18 mouse cellular contexts compared by ENCODE assay signal in the genomic region with DNA sequence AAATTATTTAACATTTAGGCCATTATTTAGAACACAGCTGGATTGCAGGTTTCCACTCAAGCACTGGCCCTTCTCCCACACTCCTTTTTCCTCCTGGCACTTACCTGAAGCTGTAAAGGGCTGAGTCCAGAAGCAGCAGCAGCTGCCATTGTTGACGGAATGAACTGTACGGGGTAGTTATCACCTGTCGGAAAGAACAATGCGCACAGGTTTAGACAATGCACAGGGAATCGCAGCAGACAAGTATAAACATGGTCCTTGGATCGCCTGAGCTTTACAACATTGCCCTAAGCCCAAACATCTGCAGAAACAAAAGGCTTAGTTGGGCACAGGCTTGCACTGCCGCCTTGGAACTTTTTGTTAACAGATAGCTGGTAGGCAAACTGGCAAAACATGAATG.
A peak's percentile ranks its signal among the peaks of the same experiment; 100 is the strongest.
DNase-seq lines count a peak whose midpoint lies in the region; ATAC-seq and TF ChIP-seq lines count a peak whose summit lies in the region.
"Had no signal": no experiment of that assay in that cellular context is flagged by ENCODE, and none has a peak within 500 bp of the region (broad histone marks: within the 10 kb centered on the region; RNA-seq: fewer than 3 reads in every experiment).

No protein-coding gene starts in this region.

- TF ChIP-seq EP300 in stomach, postnatal 0 days (optimal IDR thresholded peaks at IDR 0.05): no peak

- H3K4me1 ChIP-seq in stomach, embryonic 16.5 days (ENCODE audit: control insufficient read depth, insufficient read depth, low read length): no peaks in the 10 kb centered on the region
- H3K4me1 ChIP-seq in stomach, postnatal 0 days (replicated peaks; ENCODE audit: control insufficient read depth, insufficient read depth): no peaks in the 10 kb centered on the region
- H3K4me1 ChIP-seq in embryonic facial prominence, embryonic 12.5 days: peaks cover 2% of the 10 kb centered on the region; the same call in 1 of the 2 replicates
- H3K4me1 ChIP-seq: hindbrain, embryonic 10.5 days; intestine, embryonic 15.5 days had no signal

- no peak overlapping the region for H3K4me2 ChIP-seq in stomach, embryonic 16.5 days (ENCODE audit: low read depth, low read length)
- H3K4me2 ChIP-seq in stomach, postnatal 0 days (replicated peaks; ENCODE audit: low read depth): no peak overlapping the region
- H3K4me2 ChIP-seq in embryonic facial prominence, embryonic 12.5 days (replicated peaks): no peak overlapping the region
- H3K4me2 ChIP-seq: forebrain, embryonic 15.5 days; heart, embryonic 11.5 days; heart, embryonic 15.5 days; hindbrain, embryonic 14.5 days; intestine, embryonic 15.5 days had no signal

- ATAC-seq in stomach, embryonic 16.5 days (ENCODE audit: insufficient read depth, low FRiP score): no peak
- no peak for ATAC-seq in stomach, postnatal 0 days (ENCODE audit: low FRiP score, low TSS enrichment)
- ATAC-seq in embryonic facial prominence, embryonic 12.5 days (ENCODE audit: insufficient number of reproducible peaks, insufficient read depth, low FRiP score, low TSS enrichment): no peak; the same call in 1 of the 2 replicates
- ATAC-seq: activated CD4-positive, CD25-positive, alpha-beta regulatory T cell, adult 4 months; forebrain, embryonic 15.5 days; intestine, embryonic 15.5 days had no signal

- no peak overlapping the region for H3K9ac ChIP-seq in stomach, embryonic 16.5 days (ENCODE audit: low read length)
- H3K9ac ChIP-seq in stomach, postnatal 0 days (ENCODE audit: low read length): no peak overlapping the region
- no peak overlapping the region for H3K9ac ChIP-seq in embryonic facial prominence, embryonic 12.5 days
- H3K9ac ChIP-seq: forebrain, embryonic 15.5 days; heart, embryonic 15.5 days; hindbrain, embryonic 14.5 days; intestine, embryonic 15.5 days had no signal

- 55% methylated on average over 7 of the region's 7 CpGs for WGBS in stomach, embryonic 16.5 days
- WGBS in stomach, postnatal 0 days: 43% methylated on average over 7 of the region's 7 CpGs
- 69% methylated on average over 7 of the region's 7 CpGs for WGBS in embryonic facial prominence, embryonic 12.5 days

- no peak for TF ChIP-seq CTCF in stomach, postnatal 0 days (IDR thresholded peaks at IDR 0.05; ENCODE audit: low read depth)

- no peak for DNase-seq in stomach, postnatal 0 days (ENCODE audit: low spot score)
- peak; percentile 69 for DNase-seq in fat pad, adult 2 months (ENCODE audit: extremely low read depth, low read depth, low spot score)
- no peak for DNase-seq in ovary, adult 18-20 months (ENCODE audit: low spot score)
- no peak for DNase-seq in lung, postnatal 10 days
- DNase-seq: cerebellum, adult 18-20 months; cerebellum, adult 9-11 months; cerebellum, postnatal 36 days; gastrocnemius, postnatal 36 days; heart, adult 2 months had no signal

- H3K27me3 ChIP-seq in stomach, embryonic 16.5 days (ENCODE audit: control insufficient read depth, insufficient read depth, low read length): no peaks in the 10 kb centered on the region
- H3K27me3 ChIP-seq in stomach, postnatal 0 days (ENCODE audit: control insufficient read depth, insufficient read depth, low read length): no peaks in the 10 kb centered on the region
- no peaks in the 10 kb centered on the region for H3K27me3 ChIP-seq in embryonic facial prominence, embryonic 12.5 days
- H3K27me3 ChIP-seq: forebrain, embryonic 15.5 days; heart, embryonic 15.5 days; intestine, embryonic 15.5 days had no signal

- H3K4me3 ChIP-seq in stomach, embryonic 16.5 days (replicated peaks; ENCODE audit: low read length): no peak overlapping the region
- H3K4me3 ChIP-seq in stomach, postnatal 0 days (ENCODE audit: low read depth, low read length): no peak overlapping the region
- no peak overlapping the region for H3K4me3 ChIP-seq in embryonic facial prominence, embryonic 12.5 days
- H3K4me3 ChIP-seq: forebrain, embryonic 15.5 days; heart, adult 2 months; heart, embryonic 15.5 days; hindbrain, embryonic 10.5 days; intestine, embryonic 15.5 days had no signal

- peak overlapping the region; percentile 53; the same call in 1 of the 2 replicates for H3K27ac ChIP-seq in stomach, embryonic 16.5 days (ENCODE audit: low read length)
- no peak overlapping the region for H3K27ac ChIP-seq in stomach, postnatal 0 days (replicated peaks)
- H3K27ac ChIP-seq in embryonic facial prominence, embryonic 12.5 days: 0 out of 2 replicates have a peak overlapping the region, but pooled peaks have one; percentile 43
- H3K27ac ChIP-seq: forebrain, embryonic 15.5 days; heart, adult 2 months; heart, embryonic 15.5 days; hindbrain, embryonic 10.5 days; hindbrain, embryonic 14.5 days; intestine, embryonic 15.5 days had no signal

- H3K9me3 ChIP-seq in stomach, embryonic 16.5 days (replicated peaks; ENCODE audit: control insufficient read depth, low read length): no peaks in the 10 kb centered on the region
- no peaks in the 10 kb centered on the region for H3K9me3 ChIP-seq in stomach, postnatal 0 days (ENCODE audit: control insufficient read depth, low read length)
- H3K9me3 ChIP-seq in embryonic facial prominence, embryonic 12.5 days: no peaks in the 10 kb centered on the region
- H3K9me3 ChIP-seq: forebrain, embryonic 15.5 days; heart, embryonic 15.5 days; hindbrain, embryonic 10.5 days; intestine, embryonic 15.5 days had no signal

- H3K36me3 ChIP-seq in stomach, embryonic 16.5 days (ENCODE audit: control insufficient read depth, insufficient read depth, low read length): no peaks in the 10 kb centered on the region
- H3K36me3 ChIP-seq in stomach, postnatal 0 days (ENCODE audit: control insufficient read depth, insufficient read depth, low read length): no peaks in the 10 kb centered on the region
- H3K36me3 ChIP-seq in embryonic facial prominence, embryonic 12.5 days: no peaks in the 10 kb centered on the region
- H3K36me3 ChIP-seq: forebrain, embryonic 15.5 days; heart, embryonic 15.5 days; hindbrain, embryonic 10.5 days; intestine, embryonic 15.5 days had no signal
